Mouse (Mus musculus): ENCODE measurements around the gene Cmtm6. TPM values are rescaled to one million over a fixed set of nuclear protein-coding genes. Genes with fewer than 3 reads are reported as not detected.

Cmtm6 gene
- polyA plus RNA-seq, 1 experiment from 2014 or later, result 26.0 TPM

DNA sequence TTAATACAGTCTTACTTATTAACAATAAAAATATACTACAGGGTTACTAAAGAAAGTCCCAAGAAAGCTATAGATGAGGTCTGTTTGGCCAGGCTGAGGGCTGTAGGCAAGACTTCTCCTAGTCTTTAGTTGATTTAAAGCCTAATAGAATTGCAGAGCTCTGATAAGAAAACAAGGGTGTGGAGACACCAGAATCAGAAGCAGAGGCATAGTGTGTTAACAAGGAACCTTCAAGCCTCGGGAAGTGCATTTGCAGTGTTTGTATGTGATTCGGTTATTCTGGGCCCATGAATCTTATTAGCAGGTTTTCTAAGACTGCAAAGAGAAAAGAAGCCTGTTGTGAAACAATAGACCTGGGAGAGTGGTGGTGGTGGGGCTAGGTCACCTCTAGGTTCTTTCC lies 2.3 kb downstream of the Cmtm6 start:
- WGBS (ENCODE audit: insufficient replicate concordance), result 20% methylated on average over 2 of the region's 2 CpGs
- Histone ChIP-seq H3K36me3 (peaks cover 16% of the 10 kb centered on the region), H3K4me3 (peak overlapping the region; percentile 89), H3K27me3 (replicated peaks) (no peaks in the 10 kb centered on the region), H3K4me2 (peak overlapping the region; percentile 88), H3K9ac (peak overlapping the region; percentile 39; the same call in 1 of the 2 replicates), H3K27ac (0 out of 2 replicates have a peak overlapping the region, but pooled peaks have one; percentile 40), H3K4me1 (peaks cover 73% of the 10 kb centered on the region), H3K9me3 (replicated peaks) (no peaks in the 10 kb centered on the region)
- no peak for ATAC-seq

- H3K4me2 ChIP-seq, result no peak overlapping the region
- H3K9me3 ChIP-seq (replicated peaks), result no peaks in the 10 kb centered on the region
- peaks cover 33% of the 10 kb centered on the region for H3K36me3 ChIP-seq
- H3K9ac ChIP-seq, result no peak overlapping the region
- H3K4me3 ChIP-seq, result no peak overlapping the region
- no peak for ATAC-seq
- no peak overlapping the region for H3K27ac ChIP-seq
- H3K27me3 ChIP-seq (replicated peaks), result no peaks in the 10 kb centered on the region
- 78% methylated on average over 11 of the region's 11 CpGs for WGBS (ENCODE audit: insufficient replicate concordance)
- H3K4me1 ChIP-seq, result peaks cover 50% of the 10 kb centered on the region
Observed at GRCm38 (mm10) chr9:114736442-114736841, 5.5 kb downstream of the Cmtm6 start.

- ATAC-seq, result no peak
- Histone ChIP-seq H3K4me3 (no peak overlapping the region), H3K4me1 (peaks cover 27% of the 10 kb centered on the region), H3K4me2 (no peak overlapping the region), H3K9ac (peak overlapping the region; percentile 22; the same call in 1 of the 2 replicates), H3K36me3 (peaks cover 61% of the 10 kb centered on the region), H3K9me3 (replicated peaks) (no peaks in the 10 kb centered on the region), H3K27me3 (replicated peaks) (no peaks in the 10 kb centered on the region), H3K27ac (no peak overlapping the region)
- 81% methylated on average over 9 of the region's 9 CpGs for WGBS (ENCODE audit: insufficient replicate concordance)
Observed at GRCm38 (mm10) chr9:114740336-114740735, 9.4 kb downstream of the Cmtm6 start.

DNA sequence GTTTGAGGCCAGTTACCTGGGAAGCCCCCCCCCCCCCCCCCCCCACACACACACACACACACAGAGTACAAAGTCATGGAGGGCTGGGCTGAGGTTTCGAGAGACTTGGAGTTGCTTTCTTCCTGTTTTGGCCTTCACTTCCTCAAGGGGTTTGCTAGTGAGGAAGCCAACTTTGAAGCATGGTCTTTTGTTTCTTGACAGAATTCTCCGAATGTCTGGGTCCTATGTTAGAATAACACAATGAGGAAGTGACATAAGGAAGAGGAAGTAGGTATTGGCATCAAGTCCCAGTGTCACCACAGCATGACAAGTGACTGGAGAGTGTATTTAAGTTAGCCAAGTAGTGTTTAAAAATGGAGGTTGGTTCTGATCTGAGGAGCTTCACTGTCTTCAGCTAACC lies 11.8 kb downstream of the Cmtm6 start:
- no peaks in the 10 kb centered on the region for H3K9me3 ChIP-seq (replicated peaks)
- peaks cover 16% of the 10 kb centered on the region for H3K4me1 ChIP-seq
- peak; percentile 19; the same call in 1 of the 2 replicates for ATAC-seq
- 32% methylated on average over 2 of the region's 2 CpGs for WGBS (ENCODE audit: insufficient replicate concordance)
- no peak overlapping the region for H3K9ac ChIP-seq
- no peak overlapping the region for H3K4me2 ChIP-seq
- no peak overlapping the region for H3K4me3 ChIP-seq
- peak overlapping the region; percentile 27; the same call in 1 of the 2 replicates for H3K27ac ChIP-seq
- H3K27me3 ChIP-seq (replicated peaks), result no peaks in the 10 kb centered on the region
- H3K36me3 ChIP-seq, result peaks cover 71% of the 10 kb centered on the region

DNA sequence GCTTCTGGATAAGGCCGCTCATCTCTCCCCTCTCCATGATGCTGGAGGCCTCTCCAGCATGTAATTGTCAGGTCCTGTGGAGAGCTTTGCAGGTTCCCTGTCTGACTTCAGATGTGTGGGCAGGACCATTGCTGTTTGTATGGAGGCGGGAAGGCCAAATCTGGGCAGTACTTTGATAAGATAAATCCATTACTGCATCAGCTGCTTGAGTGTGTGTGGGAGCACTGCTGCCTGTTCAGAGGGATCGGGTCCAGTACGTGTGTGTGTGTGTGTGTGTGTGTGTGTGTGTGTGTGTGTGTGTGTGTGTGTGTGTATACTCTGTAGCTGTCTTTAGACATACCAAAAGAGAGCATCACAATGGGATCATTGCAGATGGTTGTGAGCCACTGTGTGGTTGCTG lies 14.2 kb downstream of the Cmtm6 start:
- Histone ChIP-seq H3K4me2 (no peak overlapping the region), H3K9me3 (replicated peaks) (no peaks in the 10 kb centered on the region), H3K27me3 (replicated peaks) (no peaks in the 10 kb centered on the region), H3K9ac (no peak overlapping the region), H3K4me3 (no peak overlapping the region), H3K4me1 (peaks cover 16% of the 10 kb centered on the region), H3K36me3 (peaks cover 83% of the 10 kb centered on the region), H3K27ac (no peak overlapping the region)
- 69% methylated on average over 4 of the region's 4 CpGs for WGBS (ENCODE audit: insufficient replicate concordance)
- ATAC-seq, result no peak

DNA sequence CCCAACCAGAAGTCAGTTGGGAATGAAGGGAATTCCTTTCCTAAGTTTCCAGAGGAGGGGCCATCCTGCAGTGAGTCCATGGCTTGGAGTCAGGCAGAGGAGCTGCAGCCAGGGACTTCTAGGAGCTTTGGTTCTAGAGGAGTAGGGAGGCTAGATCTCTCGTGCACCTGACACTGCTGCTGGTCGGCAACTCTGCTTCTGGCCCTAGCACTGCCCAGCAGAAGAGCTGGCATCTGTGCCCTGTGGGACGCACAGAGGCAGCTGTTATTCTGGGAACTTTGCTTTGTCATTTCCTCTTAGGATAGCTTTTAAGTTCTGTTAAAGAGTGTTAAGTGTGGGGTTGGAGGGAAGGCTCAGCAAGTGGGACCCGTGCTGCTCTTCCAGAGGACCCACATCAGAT lies 14.7 kb downstream of the Cmtm6 start:
- Histone ChIP-seq H3K4me2 (no peak overlapping the region), H3K36me3 (peaks cover 83% of the 10 kb centered on the region), H3K9me3 (replicated peaks) (no peaks in the 10 kb centered on the region), H3K9ac (no peak overlapping the region), H3K27ac (no peak overlapping the region), H3K27me3 (replicated peaks) (no peaks in the 10 kb centered on the region), H3K4me3 (no peak overlapping the region), H3K4me1 (peaks cover 16% of the 10 kb centered on the region)
- ATAC-seq, result no peak
- 44% methylated on average over 4 of the region's 4 CpGs for WGBS (ENCODE audit: insufficient replicate concordance)

DNA sequence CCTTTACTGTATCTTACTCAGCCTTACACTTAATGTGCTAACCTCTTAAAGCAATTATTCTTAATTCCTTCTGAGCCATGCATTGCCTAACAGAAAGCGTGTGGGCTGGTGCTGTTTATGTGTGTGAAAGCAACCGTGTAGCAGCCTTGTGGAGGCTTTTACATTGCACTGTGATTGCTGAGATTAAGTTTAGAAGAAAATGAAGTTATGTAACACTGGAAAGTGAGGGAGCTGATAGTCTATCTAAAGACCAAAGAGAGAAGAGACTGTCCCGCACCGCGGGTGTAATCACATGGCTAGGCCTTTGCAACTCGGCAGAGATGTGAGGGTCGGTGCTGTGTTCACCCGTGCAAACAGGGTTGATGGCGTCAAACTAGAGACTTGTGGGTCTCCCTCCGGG lies 16.1 kb downstream of the Cmtm6 start:
- Histone ChIP-seq H3K4me1 (peaks cover 16% of the 10 kb centered on the region), H3K27ac (no peak overlapping the region)

DNA sequence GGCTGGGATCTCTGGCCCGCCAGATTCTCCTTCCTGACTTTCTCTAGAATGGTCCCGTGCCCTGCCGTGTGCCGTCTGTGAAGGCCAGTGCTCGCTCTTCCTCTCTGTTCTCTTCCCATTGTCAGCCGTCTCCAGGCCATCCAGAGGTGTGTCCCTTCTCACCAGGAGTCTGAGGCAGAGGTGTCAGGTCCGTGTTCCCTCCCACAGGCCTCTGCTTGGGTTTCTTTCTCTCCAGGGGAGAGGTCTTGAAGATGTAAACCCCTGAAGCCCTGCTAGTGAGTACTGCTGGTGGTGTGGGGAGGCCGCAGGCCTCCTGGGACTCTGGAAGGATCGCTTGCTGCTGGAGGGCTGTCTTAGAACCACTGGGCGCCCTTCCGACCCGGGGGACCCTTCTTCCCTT lies 16.6 kb downstream of the Cmtm6 start:
- peaks cover 16% of the 10 kb centered on the region for H3K4me1 ChIP-seq
- peaks cover 68% of the 10 kb centered on the region for H3K36me3 ChIP-seq
- no peaks in the 10 kb centered on the region for H3K27me3 ChIP-seq (replicated peaks)
- no peak for ATAC-seq
- H3K9ac ChIP-seq, result no peak overlapping the region
- WGBS (ENCODE audit: insufficient replicate concordance), result 87% methylated on average over 12 of the region's 12 CpGs
- H3K9me3 ChIP-seq (replicated peaks), result no peaks in the 10 kb centered on the region
- H3K27ac ChIP-seq, result no peak overlapping the region
- H3K4me2 ChIP-seq, result no peak overlapping the region
- H3K4me3 ChIP-seq, result no peak overlapping the region

More for the DNA sequence above, 16.1 kb downstream of the Cmtm6 start:
- no peak overlapping the region for H3K4me2 ChIP-seq
- H3K9ac ChIP-seq, result no peak overlapping the region
- ATAC-seq, result no peak
- H3K4me3 ChIP-seq, result no peak overlapping the region
- WGBS (ENCODE audit: insufficient replicate concordance), result 81% methylated on average over 10 of the region's 10 CpGs
- H3K9me3 ChIP-seq (replicated peaks), result no peaks in the 10 kb centered on the region
- no peaks in the 10 kb centered on the region for H3K27me3 ChIP-seq (replicated peaks)
- peaks cover 71% of the 10 kb centered on the region for H3K36me3 ChIP-seq

DNA sequence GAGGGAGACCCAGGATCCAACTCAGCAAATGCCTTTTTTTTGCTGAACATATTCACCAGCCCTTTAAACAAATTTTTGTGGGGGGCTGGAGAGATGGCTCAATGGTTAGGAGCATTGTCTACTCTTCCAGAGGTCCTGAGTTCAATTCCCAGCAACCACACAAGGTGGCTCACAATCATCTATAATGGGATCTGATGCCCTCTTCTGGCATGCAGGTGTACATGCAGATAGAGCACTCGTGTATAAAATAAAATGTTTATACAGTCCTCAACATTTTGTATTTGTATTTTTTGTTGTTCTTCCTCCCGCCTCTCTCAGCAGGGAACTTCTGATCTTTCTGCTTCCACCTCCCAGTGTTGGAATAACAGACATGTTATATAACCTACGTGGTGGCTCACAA lies 20.7 kb downstream of the Cmtm6 start:
- ATAC-seq, result no peak
- peaks cover 52% of the 10 kb centered on the region for H3K36me3 ChIP-seq
- no peak overlapping the region for H3K9ac ChIP-seq
- H3K4me2 ChIP-seq, result no peak overlapping the region
- no peak overlapping the region for H3K4me3 ChIP-seq
- no peak overlapping the region for H3K27ac ChIP-seq
- WGBS (ENCODE audit: insufficient replicate concordance), result 78% methylated on average over 3 of the region's 3 CpGs
- H3K9me3 ChIP-seq (replicated peaks), result no peaks in the 10 kb centered on the region
- peaks cover 9% of the 10 kb centered on the region for H3K4me1 ChIP-seq
- no peaks in the 10 kb centered on the region for H3K27me3 ChIP-seq (replicated peaks)

DNA sequence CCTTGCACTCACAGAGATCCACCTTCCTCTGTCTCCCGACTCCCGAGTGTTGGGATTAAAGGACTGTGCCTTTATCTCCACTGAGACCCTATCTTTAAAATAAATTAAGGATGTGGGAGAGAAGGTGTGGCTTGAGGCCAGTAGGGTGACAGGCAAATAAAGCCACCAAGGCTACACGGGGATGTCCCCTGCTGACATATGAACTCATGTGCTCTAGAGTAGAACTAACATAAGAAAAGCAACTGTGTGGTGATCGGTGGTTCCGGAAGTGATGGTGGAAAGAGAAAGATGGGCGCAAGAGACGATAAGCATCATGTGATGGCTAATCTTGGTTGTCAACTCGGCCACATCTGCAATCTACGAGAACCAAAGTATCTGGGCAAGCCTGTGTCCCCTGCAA lies 21.4 kb downstream of the Cmtm6 start:
- no peak overlapping the region for H3K9ac ChIP-seq
- H3K27ac ChIP-seq, result no peak overlapping the region
- H3K4me2 ChIP-seq, result peak overlapping the region; percentile 87
- H3K4me1 ChIP-seq, result peaks cover 9% of the 10 kb centered on the region
- 58% methylated on average over 9 of the region's 9 CpGs for WGBS (ENCODE audit: insufficient replicate concordance)
- peaks cover 50% of the 10 kb centered on the region for H3K36me3 ChIP-seq
- H3K27me3 ChIP-seq (replicated peaks), result no peaks in the 10 kb centered on the region
- no peaks in the 10 kb centered on the region for H3K9me3 ChIP-seq (replicated peaks)
- no peak overlapping the region for H3K4me3 ChIP-seq
- ATAC-seq, result no peak

- Histone ChIP-seq H3K27me3 (replicated peaks) (no peaks in the 10 kb centered on the region), H3K4me2 (peak overlapping the region; percentile 87), H3K27ac (peak overlapping the region; percentile 57; the same call in 1 of the 2 replicates), H3K4me1 (peaks cover 9% of the 10 kb centered on the region), H3K36me3 (peaks cover 43% of the 10 kb centered on the region), H3K9ac (peak overlapping the region; percentile 71), H3K9me3 (replicated peaks) (no peaks in the 10 kb centered on the region), H3K4me3 (peak overlapping the region; percentile 65)
- WGBS (ENCODE audit: insufficient replicate concordance), result 6% methylated on average over 36 of the region's 36 CpGs
- ATAC-seq, result peak; percentile 91
Observed at GRCm38 (mm10) chr9:114752863-114753484, 22.1 kb downstream of the Cmtm6 start.

DNA sequence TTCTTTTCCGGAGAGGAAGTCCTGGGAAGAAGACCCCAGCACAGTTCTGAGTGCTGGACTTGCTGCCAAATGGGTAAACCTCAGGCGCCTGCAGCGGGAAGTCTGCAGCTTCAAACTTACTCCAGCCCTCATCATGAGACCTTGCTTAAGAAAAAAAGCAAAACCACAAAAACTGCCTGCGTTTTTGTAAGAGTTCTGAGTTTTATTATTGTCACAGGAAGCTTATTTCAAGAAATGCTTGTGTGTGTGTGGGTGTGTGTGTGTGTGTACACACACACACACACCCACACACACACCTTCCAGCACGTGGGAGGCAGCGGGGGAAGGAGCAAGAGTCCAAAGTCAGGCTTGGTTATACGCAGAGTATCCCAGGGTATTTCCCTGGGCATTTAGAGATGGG lies 27.4 kb downstream of the Cmtm6 start:
- WGBS (ENCODE audit: insufficient replicate concordance), result 62% methylated on average over 7 of the region's 7 CpGs
- no peak for ATAC-seq

GRCm38 (mm10) chr9:114758801-114759200 lies 27.9 kb downstream of the Cmtm6 start:
- H3K9me3 ChIP-seq (replicated peaks), result no peaks in the 10 kb centered on the region
- no peaks in the 10 kb centered on the region for H3K4me1 ChIP-seq
- 67% methylated on average over 5 of the region's 5 CpGs for WGBS (ENCODE audit: insufficient replicate concordance)
- H3K4me3 ChIP-seq, result no peak overlapping the region
- no peak overlapping the region for H3K9ac ChIP-seq
- peaks cover 52% of the 10 kb centered on the region for H3K36me3 ChIP-seq
- H3K27me3 ChIP-seq (replicated peaks), result no peaks in the 10 kb centered on the region
- ATAC-seq, result no peak
- H3K4me2 ChIP-seq, result no peak overlapping the region
- no peak overlapping the region for H3K27ac ChIP-seq

More for the DNA sequence above, 27.4 kb downstream of the Cmtm6 start:
- H3K4me1 ChIP-seq, result peaks cover 2% of the 10 kb centered on the region
- peaks cover 52% of the 10 kb centered on the region for H3K36me3 ChIP-seq
- H3K27ac ChIP-seq, result no peak overlapping the region
- no peaks in the 10 kb centered on the region for H3K27me3 ChIP-seq (replicated peaks)
- no peak overlapping the region for H3K4me2 ChIP-seq
- H3K9me3 ChIP-seq (replicated peaks), result no peaks in the 10 kb centered on the region
- no peak overlapping the region for H3K4me3 ChIP-seq
- H3K9ac ChIP-seq, result no peak overlapping the region

All from liver, embryonic 12.5 days (tissue).